Mouse (Mus musculus) intestine, embryonic 16.5 days (tissue): Measurements from ENCODE around the gene Ccm2l. TPM values are rescaled to one million over a fixed set of nuclear protein-coding genes. Genes with fewer than 3 reads are reported as not detected.

Experiments used
- ATAC-seq: fragments of 200-750 bp; cut with Nextera tagmentation; 2 replicates; pipeline ENCODE4 v1.8.0; 2017; ENCODE audit warnings: moderate TSS enrichment, moderate library complexity
- H3K27ac ChIP-seq: fragments of 300-500 bp; sonication (generic); 2 replicates; pipeline ENCODE4 v1.5.1; 2014; ENCODE audit warnings: mild to moderate bottlenecking, low read length
- H3K27me3 ChIP-seq: fragments of 300-500 bp; sonication (generic); replicated peaks from 2 replicates; pipeline ENCODE4 v1.6.1; 2014; ENCODE audit warnings: low read length, control low read depth, mixed read lengths; ENCODE audit not compliant: control insufficient read depth, insufficient read depth
- H3K36me3 ChIP-seq: fragments of 300-500 bp; sonication (generic); 2 replicates; pipeline ENCODE4 v1.6.1; 2014; ENCODE audit warnings: low read length, control low read depth; ENCODE audit not compliant: control insufficient read depth, insufficient read depth
- H3K4me1 ChIP-seq: fragments of 300-500 bp; sonication (generic); 2 replicates; pipeline ENCODE4 v1.6.1; 2014; ENCODE audit warnings: low read length, control low read depth, mixed read lengths; ENCODE audit not compliant: control insufficient read depth, insufficient read depth
- H3K4me2 ChIP-seq: fragments of 300-500 bp; sonication (generic); 2 replicates; pipeline ENCODE4 v1.6.1; 2014; ENCODE audit warnings: low read depth, low read length, control low read depth
- H3K4me3 ChIP-seq: fragments of 300-500 bp; sonication (generic); 2 replicates; pipeline ENCODE4 v1.5.1; 2014; ENCODE audit warnings: mild to moderate bottlenecking, low read length
- H3K9ac ChIP-seq: fragments of 300-500 bp; sonication (generic); 2 replicates; pipeline ENCODE4 v1.6.1; 2014; ENCODE audit warnings: low read depth, low read length
- H3K9me3 ChIP-seq: fragments of 300-500 bp; sonication (generic); 2 replicates; pipeline ENCODE4 v1.6.1; 2016; ENCODE audit warnings: low read length, control low read depth; ENCODE audit not compliant: control insufficient read depth
- WGBS: fragments of 180-500 bp; shearing (Covaris S2); extraction: QIAGEN DNeasy Blood & Tissue Kit; methylation state at CpG from one replicate; pipeline ENCODE4 v1.1.7; 2014; 5-methylcytosine and 5-hydroxymethylcytosine counted together
- polyA plus RNA-seq: library from polyadenylated mRNA; unstranded; fragments of >200 nt; fragmentation: Nextera tagmentation; extraction: Ambion mirVana; gene quantifications from 2 replicates; pipeline ENCODE4 v1.2.1, GENCODE M21; 2015

Ccm2l gene
- polyA plus RNA-seq, 1 experiment from 2014 or later, result 0.92 TPM

GRCm38 (mm10) chr2:153125875-153126274 lies 60.1 kb downstream of the Ccm2l start:
- WGBS, result 42% methylated on average over 5 of the region's 5 CpGs
- Histone ChIP-seq H3K4me1 (no peaks in the 10 kb centered on the region), H3K9ac (no peak overlapping the region), H3K27me3 (no peaks in the 10 kb centered on the region; the same call in 1 of the 2 replicates), H3K9me3 (no peaks in the 10 kb centered on the region), H3K27ac (no peak overlapping the region), H3K4me2 (no peak overlapping the region), H3K4me3 (no peak overlapping the region), H3K36me3 (no peaks in the 10 kb centered on the region)
- ATAC-seq, result no peak

- no peaks in the 10 kb centered on the region for H3K9me3 ChIP-seq
- no peaks in the 10 kb centered on the region for H3K36me3 ChIP-seq
- H3K27ac ChIP-seq, result no peak overlapping the region
- no peaks in the 10 kb centered on the region for H3K4me1 ChIP-seq
- H3K4me3 ChIP-seq, result no peak overlapping the region
- no peaks in the 10 kb centered on the region; the same call in 1 of the 2 replicates for H3K27me3 ChIP-seq
- no peak overlapping the region for H3K9ac ChIP-seq
- H3K4me2 ChIP-seq, result no peak overlapping the region
- ATAC-seq, result no peak
- 19% methylated on average over 6 of the region's 6 CpGs for WGBS
Observed at GRCm38 (mm10) chr2:153131019-153131418, 65.3 kb downstream of the Ccm2l start.

Other genes starting within 250 kb of the Ccm2l start
- 65.8 and 66.8 TPM in 2 replicates for gene Bcl2l1, start 234.2 kb upstream of the Ccm2l start, polyA plus RNA-seq
- gene Tpx2, start 218.0 kb upstream of the Ccm2l start, polyA plus RNA-seq, result 45.7 and 51.5 TPM in 2 replicates
- gene Mylk2, start 154.6 kb upstream of the Ccm2l start, polyA plus RNA-seq, result 0.12 TPM in 1 of 2 replicates, not detected in the other
- 2.8 and 3.7 TPM in 2 replicates for gene Foxs1, start 132.7 kb upstream of the Ccm2l start, polyA plus RNA-seq
- 0.13 and 0.27 TPM in 2 replicates for gene Dusp15, start 114.3 kb upstream of the Ccm2l start, polyA plus RNA-seq
- 0.16 and 0.18 TPM in 2 replicates for gene Ttll9, start 103.5 kb upstream of the Ccm2l start, polyA plus RNA-seq
- gene Pdrg1, start 50.5 kb upstream of the Ccm2l start, polyA plus RNA-seq, result 92.6 and 94.1 TPM in 2 replicates
- 0.06 TPM in 2 replicates for gene Xkr7, start 34.1 kb upstream of the Ccm2l start, polyA plus RNA-seq
- 5.4 and 6.2 TPM in 2 replicates for gene Hck, start 42.5 kb downstream of the Ccm2l start, polyA plus RNA-seq
- gene Tm9sf4, start 95.3 kb downstream of the Ccm2l start, polyA plus RNA-seq, result 95.8 and 101 TPM in 2 replicates
- gene Tspyl3, start 159.5 kb downstream of the Ccm2l start, polyA plus RNA-seq, result 10.7 and 11.4 TPM in 2 replicates
- gene Plagl2, start 175.5 kb downstream of the Ccm2l start, polyA plus RNA-seq, result 53.5 and 67.5 TPM in 2 replicates
- 13.3 and 13.5 TPM in 2 replicates for gene Pofut1, start 175.6 kb downstream of the Ccm2l start, polyA plus RNA-seq
- 8.2 and 8.3 TPM in 2 replicates for gene Kif3b, start 225.5 kb downstream of the Ccm2l start, polyA plus RNA-seq